Mouse (Mus musculus): ENCODE data around the gene Auts2. TPM values are rescaled to one million over a fixed set of nuclear protein-coding genes. Genes with fewer than 3 reads are reported as not detected.

Auts2 gene
- polyA plus RNA-seq, 1 experiment from 2014 or later = 71.4 TPM

GRCm38 (mm10) chr5:131913562-131913961, 629.6 kb downstream of the Auts2 start:
- no peak overlapping the region for H3K27ac ChIP-seq (ENCODE audit: low read depth, low read length)
- no peak overlapping the region for H3K4me3 ChIP-seq (ENCODE audit: low read depth, low read length)
- no peak overlapping the region for H3K9ac ChIP-seq (ENCODE audit: low read length)
- 19% methylated on average over 8 of the region's 8 CpGs for WGBS
- no peak overlapping the region for H3K4me2 ChIP-seq (ENCODE audit: low read depth, low read length, severe bottlenecking)
- no peak for DNase-seq (ENCODE audit: low spot score)
- H3K27me3 ChIP-seq (ENCODE audit: control insufficient read depth, insufficient read depth, low read length) = no peaks in the 10 kb centered on the region
- ATAC-seq (replicated peaks; ENCODE audit: low FRiP score) = no peak
- no peaks in the 10 kb centered on the region; the same call in 1 of the 2 replicates for H3K9me3 ChIP-seq (ENCODE audit: control insufficient read depth, low read length)
- no peaks in the 10 kb centered on the region for H3K36me3 ChIP-seq (ENCODE audit: control insufficient read depth, insufficient read depth, low read length)
- peaks cover 9% of the 10 kb centered on the region for H3K4me1 ChIP-seq (replicated peaks; ENCODE audit: control insufficient read depth, insufficient read depth, low read length)

- Histone ChIP-seq H3K9me3 (ENCODE audit: control insufficient read depth, low read length) (no peaks in the 10 kb centered on the region; the same call in 1 of the 2 replicates), H3K4me3 (ENCODE audit: low read depth, low read length) (no peak overlapping the region), H3K4me2 (ENCODE audit: low read depth, low read length, severe bottlenecking) (no peak overlapping the region), H3K36me3 (ENCODE audit: control insufficient read depth, insufficient read depth, low read length) (no peaks in the 10 kb centered on the region), H3K4me1 (replicated peaks; ENCODE audit: control insufficient read depth, insufficient read depth, low read length) (peaks cover 9% of the 10 kb centered on the region), H3K9ac (ENCODE audit: low read length) (no peak overlapping the region), H3K27ac (ENCODE audit: low read depth, low read length) (no peak overlapping the region), H3K27me3 (ENCODE audit: control insufficient read depth, insufficient read depth, low read length) (no peaks in the 10 kb centered on the region)
- WGBS = 66% methylated on average over 1 of the region's 1 CpGs
- no peak for ATAC-seq (replicated peaks; ENCODE audit: low FRiP score)
- DNase-seq (ENCODE audit: low spot score) = no peak
These were observed 630.2 kb downstream of the Auts2 start for GRCm38 (mm10) chr5:131912983-131913382.

GRCm38 (mm10) chr5:131906313-131906712, 636.8 kb downstream of the Auts2 start:
- Histone ChIP-seq H3K9me3 (ENCODE audit: control insufficient read depth, low read length) (no peaks in the 10 kb centered on the region; the same call in 1 of the 2 replicates), H3K9ac (ENCODE audit: low read length) (no peak overlapping the region), H3K4me1 (replicated peaks; ENCODE audit: control insufficient read depth, insufficient read depth, low read length) (no peaks in the 10 kb centered on the region), H3K27ac (ENCODE audit: low read depth, low read length) (no peak overlapping the region), H3K36me3 (ENCODE audit: control insufficient read depth, insufficient read depth, low read length) (no peaks in the 10 kb centered on the region), H3K27me3 (ENCODE audit: control insufficient read depth, insufficient read depth, low read length) (no peaks in the 10 kb centered on the region), H3K4me3 (ENCODE audit: low read depth, low read length) (no peak overlapping the region), H3K4me2 (ENCODE audit: low read depth, low read length, severe bottlenecking) (no peak overlapping the region)
- ATAC-seq (replicated peaks; ENCODE audit: low FRiP score) (no peak), DNase-seq (ENCODE audit: low spot score) (no peak)
- WGBS = 92% methylated on average over 3 of the region's 3 CpGs

GRCm38 (mm10) chr5:131904478-131904877, 638.7 kb downstream of the Auts2 start:
- Histone ChIP-seq H3K27me3 (ENCODE audit: control insufficient read depth, insufficient read depth, low read length) (no peaks in the 10 kb centered on the region), H3K36me3 (ENCODE audit: control insufficient read depth, insufficient read depth, low read length) (no peaks in the 10 kb centered on the region), H3K4me1 (replicated peaks; ENCODE audit: control insufficient read depth, insufficient read depth, low read length) (no peaks in the 10 kb centered on the region), H3K9ac (ENCODE audit: low read length) (no peak overlapping the region), H3K27ac (ENCODE audit: low read depth, low read length) (no peak overlapping the region), H3K4me3 (ENCODE audit: low read depth, low read length) (no peak overlapping the region), H3K4me2 (ENCODE audit: low read depth, low read length, severe bottlenecking) (no peak overlapping the region), H3K9me3 (ENCODE audit: control insufficient read depth, low read length) (no peaks in the 10 kb centered on the region; the same call in 1 of the 2 replicates)
- ATAC-seq (replicated peaks; ENCODE audit: low FRiP score) = no peak
- WGBS = 85% methylated on average over 10 of the region's 10 CpGs
- DNase-seq (ENCODE audit: low spot score) = no peak

GRCm38 (mm10) chr5:131898048-131898638, 645.0 kb downstream of the Auts2 start:
- Histone ChIP-seq H3K27ac (ENCODE audit: low read depth, low read length) (no peak overlapping the region), H3K27me3 (ENCODE audit: control insufficient read depth, insufficient read depth, low read length) (no peaks in the 10 kb centered on the region), H3K36me3 (ENCODE audit: control insufficient read depth, insufficient read depth, low read length) (no peaks in the 10 kb centered on the region), H3K4me2 (ENCODE audit: low read depth, low read length, severe bottlenecking) (no peak overlapping the region), H3K4me3 (ENCODE audit: low read depth, low read length) (no peak overlapping the region), H3K4me1 (replicated peaks; ENCODE audit: control insufficient read depth, insufficient read depth, low read length) (no peaks in the 10 kb centered on the region), H3K9me3 (ENCODE audit: control insufficient read depth, low read length) (no peaks in the 10 kb centered on the region), H3K9ac (ENCODE audit: low read length) (no peak overlapping the region)
- DNase-seq (ENCODE audit: low spot score) (no peak), ATAC-seq (replicated peaks; ENCODE audit: low FRiP score) (no peak)
- 88% methylated on average over 4 of the region's 4 CpGs for WGBS

- Histone ChIP-seq H3K27ac (ENCODE audit: low read depth, low read length) (no peak overlapping the region), H3K4me2 (ENCODE audit: low read depth, low read length, severe bottlenecking) (no peak overlapping the region), H3K9me3 (ENCODE audit: control insufficient read depth, low read length) (no peaks in the 10 kb centered on the region), H3K27me3 (ENCODE audit: control insufficient read depth, insufficient read depth, low read length) (no peaks in the 10 kb centered on the region), H3K4me3 (ENCODE audit: low read depth, low read length) (no peak overlapping the region), H3K36me3 (ENCODE audit: control insufficient read depth, insufficient read depth, low read length) (no peaks in the 10 kb centered on the region), H3K4me1 (replicated peaks; ENCODE audit: control insufficient read depth, insufficient read depth, low read length) (no peaks in the 10 kb centered on the region), H3K9ac (ENCODE audit: low read length) (no peak overlapping the region)
- DNase-seq (ENCODE audit: low spot score) (no peak), ATAC-seq (replicated peaks; ENCODE audit: low FRiP score) (no peak)
- 95% methylated on average over 3 of the region's 3 CpGs for WGBS
These were observed 656.5 kb downstream of the Auts2 start for GRCm38 (mm10) chr5:131886636-131887035.

- no peaks in the 10 kb centered on the region for H3K9me3 ChIP-seq (ENCODE audit: control insufficient read depth, low read length)
- ATAC-seq (replicated peaks; ENCODE audit: low FRiP score) (no peak), DNase-seq (ENCODE audit: low spot score) (no peak)
- H3K36me3 ChIP-seq (ENCODE audit: control insufficient read depth, insufficient read depth, low read length) = no peaks in the 10 kb centered on the region
- H3K4me3 ChIP-seq (ENCODE audit: low read depth, low read length) = no peak overlapping the region
- H3K4me1 ChIP-seq (replicated peaks; ENCODE audit: control insufficient read depth, insufficient read depth, low read length) = no peaks in the 10 kb centered on the region
- no peak overlapping the region for H3K4me2 ChIP-seq (ENCODE audit: low read depth, low read length, severe bottlenecking)
- no peak overlapping the region for H3K27ac ChIP-seq (ENCODE audit: low read depth, low read length)
- no peaks in the 10 kb centered on the region for H3K27me3 ChIP-seq (ENCODE audit: control insufficient read depth, insufficient read depth, low read length)
- H3K9ac ChIP-seq (ENCODE audit: low read length) = no peak overlapping the region
These were observed 666.6 kb downstream of the Auts2 start for GRCm38 (mm10) chr5:131876569-131876968.

- H3K9me3 ChIP-seq (ENCODE audit: control insufficient read depth, low read length) = no peaks in the 10 kb centered on the region
- ATAC-seq (replicated peaks; ENCODE audit: low FRiP score) (no peak), DNase-seq (ENCODE audit: low spot score) (no peak)
- no peak overlapping the region for H3K27ac ChIP-seq (ENCODE audit: low read depth, low read length)
- H3K27me3 ChIP-seq (ENCODE audit: control insufficient read depth, insufficient read depth, low read length) = no peaks in the 10 kb centered on the region
- no peaks in the 10 kb centered on the region for H3K36me3 ChIP-seq (ENCODE audit: control insufficient read depth, insufficient read depth, low read length)
- no peak overlapping the region for H3K4me2 ChIP-seq (ENCODE audit: low read depth, low read length, severe bottlenecking)
- no peak overlapping the region for H3K9ac ChIP-seq (ENCODE audit: low read length)
- no peak overlapping the region for H3K4me3 ChIP-seq (ENCODE audit: low read depth, low read length)
- H3K4me1 ChIP-seq (replicated peaks; ENCODE audit: control insufficient read depth, insufficient read depth, low read length) = no peaks in the 10 kb centered on the region; the same call in 1 of the 2 replicates
- WGBS = 81% methylated on average over 4 of the region's 4 CpGs
These were observed 667.2 kb downstream of the Auts2 start for GRCm38 (mm10) chr5:131875976-131876375.

- ATAC-seq (replicated peaks; ENCODE audit: low FRiP score) (no peak), DNase-seq (ENCODE audit: low spot score) (no peak)
- 82% methylated on average over 4 of the region's 4 CpGs for WGBS
- Histone ChIP-seq H3K27ac (ENCODE audit: low read depth, low read length) (no peak overlapping the region), H3K27me3 (ENCODE audit: control insufficient read depth, insufficient read depth, low read length) (no peaks in the 10 kb centered on the region), H3K4me1 (replicated peaks; ENCODE audit: control insufficient read depth, insufficient read depth, low read length) (no peaks in the 10 kb centered on the region; the same call in 1 of the 2 replicates), H3K36me3 (ENCODE audit: control insufficient read depth, insufficient read depth, low read length) (no peaks in the 10 kb centered on the region), H3K9me3 (ENCODE audit: control insufficient read depth, low read length) (no peaks in the 10 kb centered on the region), H3K9ac (ENCODE audit: low read length) (no peak overlapping the region), H3K4me2 (ENCODE audit: low read depth, low read length, severe bottlenecking) (no peak overlapping the region), H3K4me3 (ENCODE audit: low read depth, low read length) (no peak overlapping the region)
These were observed 670.0 kb downstream of the Auts2 start for GRCm38 (mm10) chr5:131873116-131873515.

All from forebrain, embryonic 11.5 days (tissue).